8 mouse cellular contexts compared by ENCODE assay signal in the genomic region with DNA sequence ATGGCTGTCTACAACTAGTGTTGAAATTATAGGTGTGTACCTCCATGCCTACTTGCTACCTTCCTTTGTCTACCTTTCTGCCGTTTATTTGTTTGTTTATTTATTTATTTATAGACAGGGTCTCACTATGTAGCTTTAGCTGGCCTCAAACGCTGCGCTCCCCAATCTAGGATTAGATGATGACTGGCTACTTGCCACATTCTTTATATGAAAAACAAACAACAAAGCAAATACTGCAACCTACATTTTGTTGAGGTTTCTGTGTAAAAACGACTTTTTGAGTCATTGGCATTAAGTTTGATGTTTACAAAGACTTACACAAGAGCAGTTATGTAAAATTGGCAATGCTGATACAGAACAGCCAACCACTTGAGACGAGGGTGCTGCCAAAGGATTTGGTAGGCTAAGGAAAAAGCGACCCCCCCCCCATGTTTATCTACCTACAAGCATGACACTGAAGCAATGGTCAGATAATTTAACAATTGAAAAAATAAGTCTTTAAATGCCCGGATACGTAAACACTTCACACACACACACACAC. TPM values are rescaled to one million over a fixed set of nuclear protein-coding genes. Genes with fewer than 3 reads are reported as not detected.
DNase-seq lines count a peak whose midpoint lies in the region; ATAC-seq and TF ChIP-seq lines count a peak whose summit lies in the region.

No protein-coding gene starts in this region.

- 49% methylated on average over 8 of the region's 8 CpGs for WGBS in heart, embryonic 14.5 days
- WGBS in hindbrain, embryonic 12.5 days = 80% methylated on average over 8 of the region's 8 CpGs
- 82% methylated on average over 8 of the region's 8 CpGs for WGBS in midbrain, embryonic 10.5 days

- peak overlapping the region; percentile 100 for H3K9ac ChIP-seq in heart, embryonic 14.5 days (ENCODE audit: low read length)
- peak overlapping the region; percentile 99 for H3K9ac ChIP-seq in MEL (ENCODE audit: control insufficient read depth, low read depth, low read length, poor library complexity, severe bottlenecking)
- peak overlapping the region; percentile 99 for H3K9ac ChIP-seq in hindbrain, embryonic 12.5 days

- ATAC-seq in heart, embryonic 14.5 days (ENCODE audit: insufficient number of reproducible peaks, insufficient read depth, low FRiP score, low read depth) = no peak
- ATAC-seq in hindbrain, embryonic 12.5 days (ENCODE audit: low FRiP score) = no peak

- H3K36me3 ChIP-seq in heart, embryonic 14.5 days (ENCODE audit: control insufficient read depth, insufficient read depth, low read length) = peaks cover 29% of the 10 kb centered on the region
- peaks cover 36 to 59% of the 10 kb centered on the region in 2 experiments for H3K36me3 ChIP-seq in MEL (ENCODE audit: control insufficient read depth in 1 of 2, insufficient read depth in 2 of 2, low read length in 2 of 2)
- peaks cover 10% of the 10 kb centered on the region for H3K36me3 ChIP-seq in hindbrain, embryonic 12.5 days
- peaks cover 49% of the 10 kb centered on the region for H3K36me3 ChIP-seq in midbrain, embryonic 10.5 days

- no peaks in the 10 kb centered on the region for H3K9me3 ChIP-seq in heart, embryonic 14.5 days (ENCODE audit: control insufficient read depth, low read length)
- H3K9me3 ChIP-seq in MEL (replicated peaks; ENCODE audit: insufficient read depth, low read length) = no peaks in the 10 kb centered on the region
- H3K9me3 ChIP-seq in hindbrain, embryonic 12.5 days (replicated peaks) = no peaks in the 10 kb centered on the region
- no peaks in the 10 kb centered on the region for H3K9me3 ChIP-seq in midbrain, embryonic 10.5 days (replicated peaks)

- peak overlapping the region in 1 of 2 experiments; percentile 98; a peak in 2 of 4 replicates for H3K4me3 ChIP-seq in heart, embryonic 14.5 days (ENCODE audit: control insufficient read depth in 1 of 2, insufficient read depth in 1 of 2, low read depth in 1 of 2, low read length in 2 of 2)
- peak overlapping the region; percentile 90 to 94 for H3K4me3 ChIP-seq in MEL (ENCODE audit: control insufficient read depth in 1 of 2, insufficient read depth in 1 of 2, low read depth in 2 of 2, low read length in 2 of 2)
- H3K4me3 ChIP-seq in hindbrain, embryonic 12.5 days = peak overlapping the region; percentile 93
- H3K4me3 ChIP-seq in midbrain, embryonic 10.5 days = peak overlapping the region; percentile 100

- no peak for TF ChIP-seq EP300 in MEL (IDR thresholded peaks at IDR 0.05; ENCODE audit: low read depth in 1 of 2, low read length in 2 of 2)

- peaks cover 11 to 28% of the 10 kb centered on the region in 2 experiments for H3K4me1 ChIP-seq in heart, embryonic 14.5 days (ENCODE audit: control insufficient read depth in 2 of 2, insufficient read depth in 2 of 2, low read length in 2 of 2)
- peaks cover 9 to 24% of the 10 kb centered on the region in 2 experiments for H3K4me1 ChIP-seq in MEL (ENCODE audit: control insufficient read depth in 1 of 2, insufficient read depth in 2 of 2, low read length in 2 of 2)
- peaks cover 32% of the 10 kb centered on the region for H3K4me1 ChIP-seq in hindbrain, embryonic 12.5 days
- peaks cover 34% of the 10 kb centered on the region for H3K4me1 ChIP-seq in midbrain, embryonic 10.5 days

- no peak overlapping the region for H3K27ac ChIP-seq in heart, embryonic 14.5 days (replicated peaks in 1 of 2; ENCODE audit: control insufficient read depth in 1 of 2, insufficient read depth in 1 of 2, low read depth in 2 of 2, low read length in 2 of 2)
- no peak overlapping the region for H3K27ac ChIP-seq in MEL (ENCODE audit: control insufficient read depth, low read depth, low read length)
- H3K27ac ChIP-seq in hindbrain, embryonic 12.5 days = no peak overlapping the region
- no peak overlapping the region for H3K27ac ChIP-seq in midbrain, embryonic 10.5 days (replicated peaks)

- no peak for TF ChIP-seq RAD21 in MEL (IDR thresholded peaks at IDR 0.05; ENCODE audit: low read depth, low read length)

- intact Hi-C loops in heart, postnatal 14 days (cut with DNase I) = no loop called here

- DNase-seq in heart, postnatal 14 days = no peak
- DNase-seq in MEL (ENCODE audit: low read depth, low spot score) = peak; percentile 46
- DNase-seq in midbrain, embryonic 10.5 days (ENCODE audit: low spot score) = no peak
- DNase-seq in urinary bladder, postnatal 14 days (ENCODE audit: low spot score) = no peak
- DNase-seq in cerebellum, postnatal 25 days = no peak
- DNase-seq in ovary, postnatal 14 days (ENCODE audit: low spot score) = no peak

- peak overlapping the region; percentile 94 for H3K4me2 ChIP-seq in heart, embryonic 14.5 days (ENCODE audit: low read length)
- H3K4me2 ChIP-seq in hindbrain, embryonic 12.5 days (replicated peaks) = peak overlapping the region; percentile 74

- H3K27me3 ChIP-seq in heart, embryonic 14.5 days (ENCODE audit: control insufficient read depth, insufficient read depth, low read length) = no peaks in the 10 kb centered on the region
- H3K27me3 ChIP-seq in MEL (ENCODE audit: control insufficient read depth in 1 of 2, insufficient read depth in 2 of 2, low read length in 2 of 2) = no peaks in the 10 kb centered on the region
- H3K27me3 ChIP-seq in hindbrain, embryonic 12.5 days = no peaks in the 10 kb centered on the region
- H3K27me3 ChIP-seq in midbrain, embryonic 10.5 days (ENCODE audit: low read depth, poor library complexity, severe bottlenecking) = no peaks in the 10 kb centered on the region

- H3K79me2 ChIP-seq in MEL (ENCODE audit: control insufficient read depth, insufficient read depth, low read length, poor library complexity) = peaks cover 88% of the 10 kb centered on the region

- TF ChIP-seq POLR2A in MEL (IDR thresholded peaks at IDR 0.05; ENCODE audit: control insufficient read depth in 1 of 2, insufficient read depth in 1 of 2, low read depth in 1 of 2, low read length in 2 of 2, poor library complexity in 1 of 2) = no peak; a peak in 1 of 4 replicates

- TF ChIP-seq CTCF in MEL (IDR thresholded peaks at IDR 0.05 in 2 of 3, conservative IDR thresholded peaks at IDR 0.05 in 1 of 3; ENCODE audit: control insufficient read depth in 1 of 3, insufficient read depth in 1 of 3, low read depth in 2 of 3, low read length in 3 of 3, poor library complexity in 1 of 3, severe bottlenecking in 1 of 3) = no peak

TF ChIP-seq in MEL, 35 proteins besides CTCF, POLR2A, EP300 and RAD21 (continues in another document):
- TF ChIP-seq GABPA (IDR thresholded peaks at IDR 0.05; ENCODE audit: low read depth, low read length) (no peak), GATA1 (IDR thresholded peaks at IDR 0.05; ENCODE audit: low read depth, low read length) (no peak), MAFK (IDR thresholded peaks at IDR 0.05; ENCODE audit: borderline replicate concordance, low read depth, low read length) (no peak), ETS1 (IDR thresholded peaks at IDR 0.05; ENCODE audit: low read depth, low read length) (0 out of 2 replicates have a peak, but pooled peaks have one; percentile 16), SIN3A (IDR thresholded peaks at IDR 0.05; ENCODE audit: low read length) (peak; percentile 64; the same call in 1 of the 2 replicates)

RNA-seq across cellular contexts. Expression of gene Rhbdd3, which starts 2.2 kb away (rescaled TPM):
- 33.5 TPM in 2 replicates for polyA plus RNA-seq in heart, embryonic 14.5 days (2014; fragmentation: Nextera tagmentation; extraction: Ambion mirVana)
- 10 to 100 TPM; 18.7 to 20.5 TPM for total RNA-seq in heart, postnatal 14 days (2021)
- 35.9 TPM in 2 replicates for total RNA-seq in MEL (2012; rRNA removed)
- polyA plus RNA-seq in MEL (2012; ENCODE audit: insufficient read depth in 1 of 2, insufficient read length in 2 of 2, low read depth in 1 of 2, low replicate concordance in 2 of 2, missing spikeins in 1 of 2) = 10 to 100 TPM in 1 of 2 experiments, not detected in 1; 55.7 TPM
- 27.0 and 28.9 TPM in 2 replicates for polyA plus RNA-seq in hindbrain, embryonic 12.5 days (2016; fragmentation: Nextera tagmentation; extraction: Ambion mirVana)
- 33.0 and 33.6 TPM in 2 replicates for polyA plus RNA-seq in midbrain, embryonic 10.5 days (2016; fragmentation: Nextera tagmentation; extraction: Ambion mirVana)

RNA-seq across cellular contexts. Expression of gene Ewsr1, which starts 2.5 kb away (rescaled TPM):
- 198 and 242 TPM in 2 replicates for polyA plus RNA-seq in heart, embryonic 14.5 days (2014; fragmentation: Nextera tagmentation; extraction: Ambion mirVana)
- total RNA-seq in heart, postnatal 14 days (2021) = 100 to 1,000 TPM; 119 to 131 TPM
- total RNA-seq in MEL (2012; rRNA removed) = 435 and 452 TPM in 2 replicates
- polyA plus RNA-seq in MEL (2012; ENCODE audit: insufficient read depth in 1 of 2, insufficient read length in 2 of 2, low read depth in 1 of 2, low replicate concordance in 2 of 2, missing spikeins in 1 of 2) = 1,000 to 10,000 TPM in 1 of 2 experiments, 100 to 1,000 TPM in 1; 570 to 1,336 TPM
- 823 and 828 TPM in 2 replicates for polyA plus RNA-seq in hindbrain, embryonic 12.5 days (2016; fragmentation: Nextera tagmentation; extraction: Ambion mirVana)
- 903 and 985 TPM in 2 replicates for polyA plus RNA-seq in midbrain, embryonic 10.5 days (2016; fragmentation: Nextera tagmentation; extraction: Ambion mirVana)

RNA-seq across cellular contexts. Expression of gene Gas2l1, which starts 31.4 kb away (rescaled TPM):
- polyA plus RNA-seq in heart, embryonic 14.5 days (2014; fragmentation: Nextera tagmentation; extraction: Ambion mirVana) = 22.4 and 24.6 TPM in 2 replicates
- total RNA-seq in heart, postnatal 14 days (2021) = 10 to 100 TPM; 17.8 to 18.7 TPM
- total RNA-seq in MEL (2012; rRNA removed) = 41.1 and 43.9 TPM in 2 replicates
- 10 to 100 TPM in 1 of 2 experiments, not detected in 1; 89.0 TPM for polyA plus RNA-seq in MEL (2012; ENCODE audit: insufficient read depth in 1 of 2, insufficient read length in 2 of 2, low read depth in 1 of 2, low replicate concordance in 2 of 2, missing spikeins in 1 of 2)
- polyA plus RNA-seq in hindbrain, embryonic 12.5 days (2016; fragmentation: Nextera tagmentation; extraction: Ambion mirVana) = 39.4 and 41.0 TPM in 2 replicates
- polyA plus RNA-seq in midbrain, embryonic 10.5 days (2016; fragmentation: Nextera tagmentation; extraction: Ambion mirVana) = 22.0 and 23.6 TPM in 2 replicates

RNA-seq across cellular contexts. Expression of gene Rasl10a, which starts 38.6 kb away (rescaled TPM):
- polyA plus RNA-seq in heart, embryonic 14.5 days (2014; fragmentation: Nextera tagmentation; extraction: Ambion mirVana) = 1.1 and 2.0 TPM in 2 replicates
- 1 to 10 TPM; 3.7 to 4.4 TPM for total RNA-seq in heart, postnatal 14 days (2021)
- 0.23 TPM in 1 of 2 replicates, not detected in the other for total RNA-seq in MEL (2012; rRNA removed)
- 1 to 10 TPM in 1 of 2 experiments, not detected in 1; 1.3 TPM for polyA plus RNA-seq in MEL (2012; ENCODE audit: insufficient read depth in 1 of 2, insufficient read length in 2 of 2, low read depth in 1 of 2, low replicate concordance in 2 of 2, missing spikeins in 1 of 2)
- polyA plus RNA-seq in hindbrain, embryonic 12.5 days (2016; fragmentation: Nextera tagmentation; extraction: Ambion mirVana) = 0.96 and 1.6 TPM in 2 replicates
- polyA plus RNA-seq in midbrain, embryonic 10.5 days (2016; fragmentation: Nextera tagmentation; extraction: Ambion mirVana) = 0.44 and 1.2 TPM in 2 replicates

RNA-seq across cellular contexts. Expression of gene Emid1, which starts 55.5 kb away (rescaled TPM):
- 5.4 and 6.8 TPM in 2 replicates for polyA plus RNA-seq in heart, embryonic 14.5 days (2014; fragmentation: Nextera tagmentation; extraction: Ambion mirVana)
- 1 to 10 TPM; 4.1 to 4.6 TPM for total RNA-seq in heart, postnatal 14 days (2021)
- 0.15 TPM in 1 of 2 replicates, not detected in the other for total RNA-seq in MEL (2012; rRNA removed)
- polyA plus RNA-seq in MEL (2012; ENCODE audit: insufficient read depth in 1 of 2, insufficient read length in 2 of 2, low read depth in 1 of 2, low replicate concordance in 2 of 2, missing spikeins in 1 of 2) = under 1 TPM in 1 of 2 experiments, not detected in 1; 0.10 TPM
- polyA plus RNA-seq in hindbrain, embryonic 12.5 days (2016; fragmentation: Nextera tagmentation; extraction: Ambion mirVana) = 17.7 and 21.9 TPM in 2 replicates
- 21.9 and 28.2 TPM in 2 replicates for polyA plus RNA-seq in midbrain, embryonic 10.5 days (2016; fragmentation: Nextera tagmentation; extraction: Ambion mirVana)
